Mouse (Mus musculus): ENCODE results near the gene Nup210l.

- no peak for TF ChIP-seq CTCF (IDR thresholded peaks at IDR 0.05; ENCODE audit: low read depth, low read length)
- TF ChIP-seq POLR2A (IDR thresholded peaks at IDR 0.05; ENCODE audit: extremely low read depth, insufficient read depth, low read length), result no peak
Measured at GRCm38 (mm10) chr3:90137606-90138005, 33.7 kb downstream of the Nup210l start.

All from liver, adult 2 months (tissue).